Mouse (Mus musculus) T-cell, adult 66 days (primary cell): Measurements from ENCODE around the gene Madd. TPM values are rescaled to one million over a fixed set of nuclear protein-coding genes. Genes with fewer than 3 reads are reported as not detected.

Experiments used
- total RNA-seq, 2 experiments: library from RNA; stranded (reverse); gene quantifications; 3 replicates in 1 of 2; 4 replicates in 1 of 2; pipeline ENCODE4 v1.2.4; 2023

The Madd gene
- total RNA-seq, result 100 to 1,000 TPM; 275 to 301 TPM

DNA sequence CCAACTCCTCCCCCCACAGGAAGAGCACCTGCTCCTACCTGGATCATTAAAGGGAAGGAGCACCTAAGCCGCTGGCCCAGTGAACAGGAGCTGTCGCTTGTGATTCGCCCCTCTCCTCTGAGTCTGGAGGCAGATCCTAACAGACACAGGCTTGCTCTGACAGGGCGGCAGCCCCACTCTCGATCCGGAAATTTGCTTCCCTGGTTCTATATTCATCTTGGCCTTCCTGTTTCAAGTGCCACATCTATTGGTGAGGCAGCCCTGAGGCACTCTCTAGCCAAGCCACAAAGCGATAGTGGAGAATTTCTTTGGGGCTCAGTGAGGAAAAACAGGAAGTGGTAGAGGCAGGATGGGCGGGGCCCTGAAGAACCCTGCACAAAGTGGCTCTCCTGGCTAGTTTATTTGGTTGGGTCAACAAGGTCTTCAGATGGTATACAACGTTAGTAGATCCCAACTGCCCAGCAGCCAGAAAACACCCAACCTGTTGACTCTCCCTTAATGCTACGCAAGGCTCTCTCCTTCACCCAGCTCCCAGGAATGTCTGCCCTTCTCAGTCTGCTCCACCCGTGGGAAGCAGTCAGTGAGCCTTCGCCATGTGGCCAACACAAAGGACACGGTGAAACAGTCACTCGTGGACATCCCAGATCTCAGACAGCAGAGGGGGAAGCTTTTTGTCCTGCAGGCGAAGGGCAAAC is at the start of gene Madd:
Gene Madd, minus strand, starts transcription at position 127 of the 695 bp plus-strand sequence.

DNA sequence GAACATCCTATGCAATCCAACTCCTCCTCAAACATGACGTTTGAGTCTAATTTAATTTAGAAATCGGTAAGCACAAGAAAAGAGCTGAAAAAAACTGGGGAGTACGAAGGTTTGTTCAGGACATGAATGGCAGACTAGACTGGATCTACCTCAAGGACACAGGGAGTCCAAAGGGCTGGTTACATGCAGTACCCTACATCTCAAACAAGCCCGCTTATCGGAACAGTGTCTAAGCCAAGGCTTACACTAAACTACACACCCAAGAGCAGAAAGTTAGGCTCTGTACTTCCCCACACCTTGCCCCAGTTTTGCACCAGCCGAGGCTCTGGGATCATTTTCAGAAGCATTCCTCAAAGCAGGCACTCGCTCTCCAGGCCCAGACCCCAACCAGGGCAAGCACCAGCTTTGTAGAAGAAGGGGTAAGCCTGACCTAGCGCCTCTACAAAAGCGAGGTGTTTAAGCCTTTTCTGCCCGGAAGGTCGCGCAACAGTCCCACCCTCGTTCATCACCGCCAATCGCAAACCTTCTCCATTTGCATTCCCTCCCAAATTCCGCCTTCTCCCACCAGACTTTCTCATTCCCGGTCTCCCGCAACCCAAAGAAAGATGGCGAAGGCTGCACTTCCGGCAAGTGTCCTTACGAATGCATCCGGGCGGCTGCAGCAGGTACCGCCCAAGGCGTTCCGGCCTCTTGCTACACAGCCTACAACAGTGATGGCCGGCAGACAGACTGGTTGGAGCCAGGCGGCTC is 18.8 kb upstream of the Madd start, which contains the start of the genes Nr1h3 and Acp2:
Gene Nr1h3, minus strand, starts transcription at position 613 of the 750 bp plus-strand sequence.
Gene Acp2, plus strand, starts transcription at position 664 of the 750 bp plus-strand sequence.

DNA sequence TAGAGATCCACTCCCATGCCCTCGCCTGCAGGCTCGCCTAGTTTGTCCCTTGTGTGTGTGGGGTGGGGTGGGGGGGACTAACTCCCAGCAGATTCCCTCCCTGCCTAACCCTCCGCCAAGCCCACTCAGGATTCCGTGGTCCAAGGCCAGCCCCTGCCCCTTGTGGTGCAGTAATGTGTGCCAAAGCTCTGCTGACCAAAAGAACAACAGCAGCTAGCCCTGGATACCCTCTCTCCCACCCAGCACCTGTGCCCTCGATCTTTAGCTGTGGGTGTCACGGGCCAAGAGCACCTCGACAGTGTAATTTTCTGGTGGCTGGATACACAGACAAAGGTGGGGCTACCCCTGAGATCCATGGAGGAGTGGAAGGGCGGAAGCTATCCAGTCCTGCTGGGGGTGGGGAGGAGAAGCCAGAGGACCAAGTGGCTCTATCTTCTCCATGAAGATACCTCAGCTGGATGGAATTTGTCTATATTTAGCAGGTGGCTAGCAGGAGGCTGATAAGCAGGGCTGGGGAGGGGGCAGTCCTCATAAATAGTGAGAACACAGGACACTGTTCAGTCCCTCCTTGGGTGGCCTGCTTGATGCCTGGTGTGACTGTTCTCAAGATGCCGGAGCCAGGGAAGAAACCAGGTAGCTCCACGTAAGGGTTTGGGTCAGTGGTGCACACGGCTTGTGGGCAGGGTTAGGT is 65.9 kb downstream of the Madd start, which contains the start of gene Mybpc3:
Gene Mybpc3, plus strand, starts transcription at position 560 of the 691 bp plus-strand sequence.

Other genes with a start within 250 kb of the Madd start
- 100 to 1,000 TPM in 1 of 2 experiments, 10 to 100 TPM in 1; 97.1 to 118 TPM for gene Celf1, start 243.5 kb downstream of the Madd start, total RNA-seq
- gene Rapsn, start 148.2 kb downstream of the Madd start, total RNA-seq, result 1 to 10 TPM in 1 of 2 experiments, not detected in 1; 1.9 TPM
- 100 to 1,000 TPM; 131 to 145 TPM for gene Psmc3, start 129.8 kb downstream of the Madd start, total RNA-seq
- 10 to 100 TPM; 24.4 to 27.9 TPM for gene Slc39a13, start 113.4 kb downstream of the Madd start, total RNA-seq
- gene Spi1, start 101.4 kb downstream of the Madd start, total RNA-seq, result 1 to 10 TPM; 1.6 to 2.0 TPM
- gene Mybpc3, start 65.7 kb downstream of the Madd start, total RNA-seq, result not detected
- gene Nr1h3, start 19.0 kb upstream of the Madd start, total RNA-seq, result 1 to 10 TPM; 1.9 to 4.7 TPM
- gene Acp2, start 19.0 kb upstream of the Madd start, total RNA-seq, result 1 to 10 TPM; 9.1 to 9.5 TPM
- 10 to 100 TPM; 66.7 to 67.2 TPM for gene Ddb2, start 53.1 kb upstream of the Madd start, total RNA-seq
- 1 to 10 TPM in 1 of 2 experiments, under 1 TPM in 1; 0.38 to 1.3 TPM for gene Pacsin3, start 72.1 kb upstream of the Madd start, total RNA-seq
- 100 to 1,000 TPM; 144 to 159 TPM for gene Arfgap2, start 81.1 kb upstream of the Madd start, total RNA-seq